Mouse (Mus musculus): ENCODE data around the gene Mad1l1.

DNA sequence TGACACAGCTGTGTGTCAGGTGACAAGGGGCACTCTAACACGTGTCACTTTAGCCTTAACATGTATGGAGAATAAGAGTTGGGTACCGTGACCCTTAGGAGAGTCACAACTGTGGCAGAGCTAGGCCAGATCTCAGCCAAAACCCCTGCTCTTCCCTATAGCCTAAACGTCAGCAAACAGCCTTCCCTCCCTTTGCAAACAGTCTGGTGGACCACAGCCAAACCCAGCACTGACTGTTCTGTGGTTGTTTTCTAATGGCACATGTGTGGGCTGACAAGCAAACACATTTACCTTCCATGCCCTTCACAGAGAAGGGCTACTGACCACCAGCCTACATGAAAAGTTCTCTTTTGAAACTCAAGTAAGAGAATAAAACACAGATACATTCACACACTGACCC lies 116.9 kb downstream of the Mad1l1 start:
- TF ChIP-seq POLR2A (IDR thresholded peaks at IDR 0.05; ENCODE audit: low read depth, low read length) (no peak), CTCF (IDR thresholded peaks at IDR 0.05; ENCODE audit: borderline replicate concordance, insufficient read depth, low read length) (no peak)

All from embryonic fibroblast, embryonic 13.5 days (primary cell).